Mouse (Mus musculus): ENCODE data around the gene Ddr1.

The Ddr1 gene

GRCm38 (mm10) chr17:35720340-35720727 is 15.9 kb upstream of the Ddr1 start:
- DNase-seq (ENCODE audit: low spot score), result no peak

- DNase-seq (ENCODE audit: low spot score), result no peak
Observed at GRCm38 (mm10) chr17:35719616-35720339, 15.4 kb upstream of the Ddr1 start.

- no peak for DNase-seq (ENCODE audit: low spot score)
Observed at GRCm38 (mm10) chr17:35717080-35717479, 12.7 kb upstream of the Ddr1 start.

- DNase-seq (ENCODE audit: low spot score), result no peak
Observed at GRCm38 (mm10) chr17:35716114-35716513, 11.7 kb upstream of the Ddr1 start.

- DNase-seq (ENCODE audit: low spot score), result peak; percentile 90
Observed at GRCm38 (mm10) chr17:35710705-35711347, 6.4 kb upstream of the Ddr1 start.

- DNase-seq (ENCODE audit: low spot score), result no peak
Observed at GRCm38 (mm10) chr17:35708611-35709010, 4.2 kb upstream of the Ddr1 start.

- no peak for DNase-seq (ENCODE audit: low spot score)
Observed at GRCm38 (mm10) chr17:35707929-35708328, 3.5 kb upstream of the Ddr1 start.

- DNase-seq (ENCODE audit: low spot score), result peak; percentile 64
Observed at GRCm38 (mm10) chr17:35705836-35706235, 1.4 kb upstream of the Ddr1 start.

GRCm38 (mm10) chr17:35703751-35704271 is 610 bp downstream of the Ddr1 start:
- peak; percentile 70 for DNase-seq (ENCODE audit: low spot score)

GRCm38 (mm10) chr17:35703065-35703464 is 1.4 kb downstream of the Ddr1 start:
- no peak for DNase-seq (ENCODE audit: low spot score)

GRCm38 (mm10) chr17:35702605-35703004 is 1.8 kb downstream of the Ddr1 start:
- DNase-seq (ENCODE audit: low spot score), result no peak

GRCm38 (mm10) chr17:35701978-35702461 is 2.4 kb downstream of the Ddr1 start:
- DNase-seq (ENCODE audit: low spot score), result peak; percentile 71

- peak; percentile 64 for DNase-seq (ENCODE audit: low spot score)
Observed at GRCm38 (mm10) chr17:35701203-35701977, 3.0 kb downstream of the Ddr1 start.

GRCm38 (mm10) chr17:35700371-35700961 is 4.0 kb downstream of the Ddr1 start:
- DNase-seq (ENCODE audit: low spot score), result peak; percentile 72

- peak; percentile 92 for DNase-seq (ENCODE audit: low spot score)
Observed at GRCm38 (mm10) chr17:35699919-35700318, 4.5 kb downstream of the Ddr1 start.

- no peak for DNase-seq (ENCODE audit: low spot score)
Observed at GRCm38 (mm10) chr17:35698501-35698883, 5.9 kb downstream of the Ddr1 start.

- peak; percentile 90 for DNase-seq (ENCODE audit: low spot score)
Observed at GRCm38 (mm10) chr17:35697759-35698500, 6.5 kb downstream of the Ddr1 start.

- no peak for DNase-seq (ENCODE audit: low spot score)
Observed at GRCm38 (mm10) chr17:35697429-35697758, 7.0 kb downstream of the Ddr1 start.

GRCm38 (mm10) chr17:35696691-35697090 is 7.7 kb downstream of the Ddr1 start:
- DNase-seq (ENCODE audit: low spot score), result no peak

- DNase-seq (ENCODE audit: low spot score), result peak; percentile 40
Observed at GRCm38 (mm10) chr17:35695289-35695688, 9.1 kb downstream of the Ddr1 start.

- no peak for DNase-seq (ENCODE audit: low spot score)
Observed at GRCm38 (mm10) chr17:35693906-35694305, 10.5 kb downstream of the Ddr1 start.

- no peak for DNase-seq (ENCODE audit: low spot score)
Observed at GRCm38 (mm10) chr17:35692368-35692767, 12.1 kb downstream of the Ddr1 start.

Measured in MN1 (cell line).